Mouse (Mus musculus): ENCODE measurements at regions not wholly inside any gene's neighbourhood (a gene's known extent, or its start where the extent isn't known, plus 50 kb on each side); places are given as distances from the start of the nearest gene placed in this dataset.
"Not testable (repeated sequence)": the region's sequence is repeated elsewhere in the genome, so short reads cannot be mapped to it uniquely, and the experiment has no call there.

- DNase-seq: no peak
Observed at GRCm38 (mm10) chr12:5955564-5955963, 580.1 kb upstream of the Klhl29 start.

- no peak for DNase-seq
Observed at GRCm38 (mm10) chr12:5943346-5943925, 568.0 kb upstream of the Klhl29 start.

- DNase-seq: peak; percentile 12 to 15
Observed at GRCm38 (mm10) chr12:5921262-5921661, 545.8 kb upstream of the Klhl29 start.

GRCm38 (mm10) chr12:5918030-5918429 is 542.5 kb upstream of the Klhl29 start:
- no peak for DNase-seq

GRCm38 (mm10) chr12:5906251-5906650 is 530.8 kb upstream of the Klhl29 start:
- no peak for DNase-seq

GRCm38 (mm10) chr12:5891786-5892185 is 516.3 kb upstream of the Klhl29 start:
- not testable (repeated sequence) for DNase-seq

- no peak for DNase-seq
Observed at GRCm38 (mm10) chr12:5866701-5867100, 491.2 kb upstream of the Klhl29 start.

- no peak for DNase-seq
Observed at GRCm38 (mm10) chr12:5859795-5860194, 484.3 kb upstream of the Klhl29 start.

GRCm38 (mm10) chr12:5856421-5856820 is 480.9 kb upstream of the Klhl29 start:
- DNase-seq: peak; percentile 63

- DNase-seq: no peak
Observed at GRCm38 (mm10) chr12:5810427-5810826, 434.9 kb upstream of the Klhl29 start.

- no peak for DNase-seq
Observed at GRCm38 (mm10) chr12:5810009-5810408, 434.5 kb upstream of the Klhl29 start.

GRCm38 (mm10) chr12:5807996-5808886 is 432.8 kb upstream of the Klhl29 start:
- no peak for DNase-seq

GRCm38 (mm10) chr12:5805731-5806130 is 430.2 kb upstream of the Klhl29 start:
- no peak for DNase-seq

GRCm38 (mm10) chr12:5793051-5793450 is 417.6 kb upstream of the Klhl29 start:
- peak in 1 of 2 experiments; percentile 3 for DNase-seq

- DNase-seq: no peak
Observed at GRCm38 (mm10) chr12:5787074-5787813, 411.8 kb upstream of the Klhl29 start.

- no peak for DNase-seq
Observed at GRCm38 (mm10) chr12:5781276-5781675, 405.8 kb upstream of the Klhl29 start.

GRCm38 (mm10) chr12:5777556-5777955 is 402.1 kb upstream of the Klhl29 start:
- DNase-seq: no peak

GRCm38 (mm10) chr12:5771399-5771978 is 396.0 kb upstream of the Klhl29 start:
- no peak for DNase-seq

- no peak for DNase-seq
Observed at GRCm38 (mm10) chr12:5770531-5770930, 395.0 kb upstream of the Klhl29 start.

- DNase-seq: no peak
Observed at GRCm38 (mm10) chr12:5764445-5765170, 389.1 kb upstream of the Klhl29 start.

GRCm38 (mm10) chr12:5764026-5764425 is 388.5 kb upstream of the Klhl29 start:
- DNase-seq: no peak

GRCm38 (mm10) chr12:5762306-5762927 is 386.9 kb upstream of the Klhl29 start:
- DNase-seq: no peak
